Mouse (Mus musculus) heart, adult 2 months (tissue): ENCODE results near the gene Tpra1. TPM values are rescaled to one million over a fixed set of nuclear protein-coding genes. Genes with fewer than 3 reads are reported as not detected.

Source experiments
- DNase-seq, 2 experiments: peaks; one replicate each; pipeline ENCODE4 v3.0.0; 2021
- H3K27ac ChIP-seq: fragments of 200-600 bp; 2 replicates; pipeline ENCODE4 v1.8.1; 2022
- H3K27me3 ChIP-seq: fragments of 200-500 bp; 2 replicates; pipeline ENCODE4 v1.6.1; 2012; ENCODE audit warnings: mild to moderate bottlenecking, low read length, inconsistent platforms, mixed read lengths; ENCODE audit not compliant: control insufficient read depth, insufficient read depth
- H3K36me3 ChIP-seq: fragments of 200-500 bp; 2 replicates; pipeline ENCODE4 v1.6.1; 2012; ENCODE audit warnings: low read length, inconsistent platforms; ENCODE audit not compliant: control insufficient read depth, insufficient read depth
- H3K4me1 ChIP-seq: fragments of 200-500 bp; 2 replicates; pipeline ENCODE4 v1.6.1; 2011; ENCODE audit warnings: low read length; ENCODE audit not compliant: control insufficient read depth, insufficient read depth
- H3K4me3 ChIP-seq: fragments of 200-600 bp; 2 replicates; pipeline ENCODE4 v1.8.1; 2022
- H3K79me2 ChIP-seq: fragments of 200-500 bp; replicated peaks from 2 replicates; pipeline ENCODE4 v1.6.1; 2012; ENCODE audit warnings: mild to moderate bottlenecking, inconsistent platforms, low read length, moderate library complexity, mixed read lengths; ENCODE audit not compliant: control insufficient read depth, insufficient read depth
- H3K9ac ChIP-seq: fragments of 200-500 bp; 2 replicates; pipeline ENCODE4 v1.6.1; 2012; ENCODE audit warnings: low read depth, mild to moderate bottlenecking, control low read depth, inconsistent platforms, low read length, mixed read lengths
- CTCF ChIP-seq: fragments of 200-600 bp; IDR thresholded peaks from 2 replicates; pipeline ENCODE4 v1.8.1; 2022; ENCODE audit warnings: antibody characterized with exemption, mild to moderate bottlenecking, moderate library complexity
- EP300 ChIP-seq: fragments of 200-500 bp; IDR thresholded peaks from 2 replicates; pipeline ENCODE4 v1.6.1; 2011; ENCODE audit warnings: low read depth, low read length, control low read depth; ENCODE audit not compliant: insufficient read depth
- POLR2A ChIP-seq: fragments of 200-500 bp; IDR thresholded peaks from 2 replicates; pipeline ENCODE4 v1.6.1; 2011; ENCODE audit warnings: mild to moderate bottlenecking, low read depth, low read length, control low read depth; ENCODE audit not compliant: insufficient read depth
- WGBS: fragments of 180-500 bp; shearing (Covaris S2); methylation state at CpG from one replicate; pipeline ENCODE4 v1.1.7; 2018; 5-methylcytosine and 5-hydroxymethylcytosine counted together
- intact Hi-C: fragments of 180-260 bp; cut with DNase I; formaldehyde crosslinking; loops from one replicate; pipeline ENCODE4 v1.15.1; 2025
- polyA plus RNA-seq: library from polyadenylated mRNA; depleted of rRNA; stranded (reverse); fragments of >200 nt; gene quantifications from 2 replicates; pipeline ENCODE4 v1.2.3, GENCODE M21; 2012
- total RNA-seq, 2 experiments: library from RNA; stranded (reverse); gene quantifications; 2 replicates each; pipeline ENCODE4 v1.2.3; 2021

Tpra1 gene
- total and polyA plus RNA-seq, 3 experiments, result 34.4 to 88.0 (median 34.8) TPM

DNA sequence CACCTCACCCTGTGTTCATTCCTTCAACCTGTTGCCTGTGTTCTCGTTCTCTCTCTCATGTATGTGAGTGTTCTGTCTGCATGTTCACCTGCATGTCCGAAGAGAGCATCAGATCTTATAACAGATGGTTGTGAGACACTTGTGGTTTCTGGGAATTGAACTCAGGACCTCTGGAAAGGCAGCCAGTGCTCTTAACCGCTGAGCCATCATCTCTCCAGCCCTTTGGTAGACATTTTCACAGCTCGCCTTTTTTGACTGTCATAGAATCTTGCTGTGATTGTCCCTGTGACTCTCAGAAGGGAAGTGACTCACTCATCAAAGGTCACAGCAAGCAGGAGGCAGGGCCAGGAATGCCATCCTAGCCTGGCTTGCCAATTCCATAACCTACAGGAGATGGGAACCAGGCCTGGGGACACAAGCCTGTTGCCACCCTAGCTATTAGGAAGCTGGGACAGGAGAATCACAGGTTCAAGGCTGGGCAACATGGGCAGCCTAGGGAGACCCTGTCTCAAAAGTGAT, 2.5 kb downstream of the Tpra1 start:
- Histone ChIP-seq H3K4me1 (peaks cover 28% of the 10 kb centered on the region), H3K36me3 (no peaks in the 10 kb centered on the region), H3K27me3 (no peaks in the 10 kb centered on the region), H3K79me2 (no peaks in the 10 kb centered on the region), H3K9ac (no peak overlapping the region), H3K4me3 (no peak overlapping the region), H3K27ac (no peak overlapping the region; the same call in 1 of the 2 replicates)
- 50% methylated on average over 4 of the region's 4 CpGs for WGBS
- intact Hi-C loops, result loop anchor here (5.0 kb wide), 1 partner anchor 1092 kb away; the partner anchor contains the start of gene Rab43
- TF ChIP-seq EP300 (no peak), POLR2A (no peak), CTCF (no peak)
- DNase-seq, result no peak

GRCm38 (mm10) chr6:88905042-88905441, 3.0 kb downstream of the Tpra1 start:
- H3K4me1 ChIP-seq, result peaks cover 28% of the 10 kb centered on the region
- H3K27me3 ChIP-seq, result no peaks in the 10 kb centered on the region
- H3K4me3 ChIP-seq, result no peak overlapping the region
- no peak overlapping the region for H3K9ac ChIP-seq
- no peak for DNase-seq
- WGBS, result 87% methylated on average over 7 of the region's 7 CpGs
- TF ChIP-seq CTCF, result no peak
- TF ChIP-seq EP300, result no peak
- TF ChIP-seq POLR2A, result no peak
- no peak overlapping the region; the same call in 1 of the 2 replicates for H3K27ac ChIP-seq
- H3K36me3 ChIP-seq, result no peaks in the 10 kb centered on the region
- H3K79me2 ChIP-seq, result no peaks in the 10 kb centered on the region
- intact Hi-C loops, result no loop called here

DNA sequence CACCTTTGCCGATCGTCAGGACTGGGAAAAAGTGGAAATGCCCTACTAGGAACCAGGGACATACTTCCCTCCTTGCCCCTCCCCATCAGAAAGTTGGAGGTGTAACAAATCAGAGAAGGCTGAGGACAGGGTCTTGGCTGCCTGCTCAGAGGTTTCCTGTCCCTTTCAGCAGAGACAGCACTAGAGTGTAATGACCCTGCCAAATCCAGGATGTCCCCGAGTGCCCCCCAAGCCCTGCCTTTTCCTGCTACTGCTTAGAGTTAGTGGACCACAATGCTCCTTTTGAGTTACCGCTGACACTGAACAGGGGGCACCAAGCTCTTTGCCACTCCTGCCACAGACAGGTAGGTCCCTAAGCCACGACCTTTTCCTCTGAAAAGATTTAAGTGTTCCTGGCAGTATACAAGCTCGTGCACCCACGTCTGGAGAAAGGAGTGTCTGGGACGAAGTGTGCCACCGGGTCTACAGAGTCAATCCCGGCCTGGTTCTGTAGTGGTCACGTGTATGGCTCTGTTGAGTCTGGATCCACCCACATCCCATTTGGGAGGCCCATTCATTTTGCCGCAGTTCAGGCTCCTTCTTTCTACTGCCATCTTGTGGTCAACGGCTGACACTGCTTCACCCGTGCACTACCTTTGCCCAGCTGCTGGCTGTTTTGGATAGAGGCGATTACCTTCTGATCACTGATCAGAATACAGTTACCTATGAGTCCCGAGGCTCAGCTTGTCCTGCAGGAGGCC, 4.5 kb downstream of the Tpra1 start:
- no peaks in the 10 kb centered on the region for H3K27me3 ChIP-seq
- H3K9ac ChIP-seq, result no peak overlapping the region
- 6% methylated on average over 16 of the region's 16 CpGs for WGBS
- H3K4me3 ChIP-seq, result no peak overlapping the region
- peaks cover 25% of the 10 kb centered on the region for H3K4me1 ChIP-seq
- H3K79me2 ChIP-seq, result no peaks in the 10 kb centered on the region
- TF ChIP-seq EP300 (peak; percentile 74; the same call in 1 of the 2 replicates), CTCF (no peak; the same call in none of the 2 replicates)
- intact Hi-C loops, result no loop called here
- H3K36me3 ChIP-seq, result no peaks in the 10 kb centered on the region
- no peak overlapping the region for H3K27ac ChIP-seq
- peak; percentile 55 to 60 for DNase-seq

DNA sequence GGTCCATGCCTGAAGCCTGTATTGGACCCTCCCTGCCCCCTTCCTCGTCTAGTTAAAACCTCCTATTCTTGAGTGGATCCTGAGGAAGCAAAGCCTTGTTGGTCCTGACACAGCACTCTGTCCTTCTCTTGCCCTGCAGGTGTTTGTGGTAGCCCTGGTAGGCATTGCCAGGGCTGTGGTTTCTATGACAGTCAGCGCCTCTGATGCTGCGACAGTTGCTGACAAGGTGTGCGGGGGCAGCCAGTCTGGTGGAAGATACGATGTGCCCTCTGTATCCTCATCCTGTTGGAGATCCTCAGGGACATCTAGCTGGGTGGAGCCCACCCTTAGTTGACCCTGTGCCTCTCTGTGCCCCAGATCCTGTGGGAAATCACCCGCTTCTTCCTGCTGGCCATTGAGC, 7.1 kb downstream of the Tpra1 start:
- Histone ChIP-seq H3K4me1 (peaks cover 18% of the 10 kb centered on the region), H3K27me3 (no peaks in the 10 kb centered on the region), H3K9ac (no peak overlapping the region), H3K79me2 (no peaks in the 10 kb centered on the region), H3K27ac (no peak overlapping the region), H3K36me3 (no peaks in the 10 kb centered on the region), H3K4me3 (no peak overlapping the region)
- WGBS, result 83% methylated on average over 6 of the region's 6 CpGs
- DNase-seq, result no peak
- no peak for TF ChIP-seq EP300
- no peak for TF ChIP-seq CTCF
- TF ChIP-seq POLR2A, result no peak
- intact Hi-C loops, result no loop called here

GRCm38 (mm10) chr6:88913022-88913421, 11.0 kb downstream of the Tpra1 start:
- no peaks in the 10 kb centered on the region; the same call in 1 of the 2 replicates for H3K4me1 ChIP-seq
- intact Hi-C loops, result no loop called here
- H3K27ac ChIP-seq, result no peak overlapping the region
- WGBS, result 61% methylated on average over 4 of the region's 4 CpGs
- no peaks in the 10 kb centered on the region for H3K27me3 ChIP-seq
- TF ChIP-seq POLR2A, result no peak
- peak; percentile 59; the same call in 1 of the 2 replicates for TF ChIP-seq EP300
- H3K4me3 ChIP-seq, result no peak overlapping the region
- peak in 1 of 2 experiments; percentile 68 for DNase-seq
- no peak overlapping the region for H3K9ac ChIP-seq
- H3K36me3 ChIP-seq, result no peaks in the 10 kb centered on the region
- no peaks in the 10 kb centered on the region for H3K79me2 ChIP-seq

GRCm38 (mm10) chr6:88913440-88913839, 11.4 kb downstream of the Tpra1 start:
- H3K27ac ChIP-seq, result no peak overlapping the region
- DNase-seq, result no peak
- no peaks in the 10 kb centered on the region for H3K79me2 ChIP-seq
- H3K27me3 ChIP-seq, result no peaks in the 10 kb centered on the region
- H3K36me3 ChIP-seq, result no peaks in the 10 kb centered on the region
- intact Hi-C loops, result no loop called here
- TF ChIP-seq POLR2A (no peak), CTCF (no peak), EP300 (no peak)
- H3K9ac ChIP-seq, result no peak overlapping the region
- no peaks in the 10 kb centered on the region; the same call in 1 of the 2 replicates for H3K4me1 ChIP-seq
- H3K4me3 ChIP-seq, result no peak overlapping the region
